Mouse (Mus musculus): ENCODE measurements at regions not wholly inside any gene's neighbourhood (a gene's known extent, or its start where the extent isn't known, plus 50 kb on each side); places are given as distances from the start of the nearest gene placed in this dataset.
A peak's percentile ranks its signal among the peaks of the same experiment; 100 is the strongest.
"Not testable (repeated sequence)": the region's sequence is repeated elsewhere in the genome, so short reads cannot be mapped to it uniquely, and the experiment has no call there.

GRCm38 (mm10) chr3:31508471-31508870 lies 198.3 kb upstream of the Slc7a14 start:
- no peak for DNase-seq

- no peak for DNase-seq
Measured at GRCm38 (mm10) chr3:31499201-31499968, 189.2 kb upstream of the Slc7a14 start.

- no peak for DNase-seq
Measured at GRCm38 (mm10) chr3:31495287-31495686, 185.1 kb upstream of the Slc7a14 start.

- DNase-seq: no peak
Measured at GRCm38 (mm10) chr3:31494706-31495105, 184.5 kb upstream of the Slc7a14 start.

GRCm38 (mm10) chr3:31491736-31492135 lies 181.6 kb upstream of the Slc7a14 start:
- DNase-seq: not testable (repeated sequence)

DNA sequence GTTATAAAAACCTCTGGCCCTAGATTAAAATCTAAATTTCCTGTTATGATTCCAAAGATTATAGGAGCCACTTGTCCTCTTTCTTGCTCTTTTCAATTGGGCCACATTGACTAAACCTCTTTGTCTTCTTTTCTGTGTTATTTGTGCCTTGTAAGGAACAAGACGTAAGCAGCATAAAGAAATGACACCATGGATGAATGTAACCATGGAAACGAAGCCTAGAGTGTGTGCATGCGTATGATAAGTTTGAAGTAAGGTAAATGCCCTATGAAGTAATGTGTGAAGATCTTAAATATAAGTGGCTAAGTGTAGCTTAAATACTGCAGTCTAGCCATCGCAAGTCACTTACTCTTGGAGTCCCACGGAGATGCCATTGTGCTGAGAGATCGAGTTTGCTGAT lies 177.4 kb upstream of the Slc7a14 start:
- DNase-seq: no peak

GRCm38 (mm10) chr3:31481964-31482363 lies 171.8 kb upstream of the Slc7a14 start:
- DNase-seq: no peak

DNA sequence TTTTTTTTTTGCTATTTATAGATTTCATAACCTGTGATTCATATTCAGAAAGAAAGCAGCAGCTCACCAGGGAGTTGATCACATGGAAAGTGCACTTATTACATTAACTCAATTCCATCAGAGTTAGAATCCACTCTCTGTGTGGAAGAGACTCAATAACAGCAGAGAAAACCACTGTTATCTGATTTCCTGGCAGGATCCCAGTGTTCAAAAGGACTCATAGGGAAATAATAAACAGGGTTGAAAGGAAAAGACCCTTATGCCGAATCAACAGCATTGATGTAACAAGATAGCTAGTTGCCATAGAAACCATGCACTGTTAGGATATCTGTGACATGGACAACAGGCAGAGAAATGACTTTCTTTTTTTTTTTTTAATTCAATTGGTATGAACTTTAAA lies 157.7 kb upstream of the Slc7a14 start:
- no peak for DNase-seq

DNA sequence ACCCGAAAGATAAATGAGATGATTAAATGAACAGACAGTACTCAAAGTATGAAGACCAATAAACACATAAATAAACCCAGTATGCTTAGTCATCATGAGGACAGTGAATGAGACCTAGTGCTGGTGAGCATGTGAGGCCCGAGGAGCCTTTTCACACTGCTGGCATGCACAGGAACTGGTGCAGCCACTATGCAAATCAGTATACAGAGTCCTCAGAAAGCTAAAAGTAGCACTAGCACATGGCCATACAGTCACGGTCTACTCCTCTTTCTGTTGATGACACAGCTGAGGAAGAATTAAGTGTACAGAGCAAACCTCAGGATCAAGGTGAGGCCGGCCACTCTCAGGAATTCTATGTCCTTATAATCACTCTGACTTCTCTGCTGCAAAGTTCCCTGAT lies 154.1 kb upstream of the Slc7a14 start:
- no peak for DNase-seq

DNA sequence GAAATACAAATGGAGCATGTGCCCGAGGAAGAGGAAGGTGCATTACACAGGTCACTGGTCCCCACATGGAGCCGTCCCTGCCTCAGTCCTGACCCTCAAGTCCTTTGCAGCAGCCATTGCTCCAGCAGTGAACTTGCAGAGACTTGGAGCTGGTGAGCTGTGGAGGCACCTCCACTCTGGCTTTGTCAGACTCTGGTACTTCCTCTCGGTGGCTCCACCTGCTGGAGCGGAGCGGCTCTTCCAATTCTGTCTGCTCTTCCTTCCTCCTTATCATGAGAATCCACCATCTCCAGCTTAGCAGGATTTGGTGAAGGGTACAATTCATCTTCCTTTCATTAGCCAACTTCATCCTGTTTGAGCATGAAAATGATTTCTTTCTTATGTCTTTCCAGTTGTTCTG lies 149.3 kb upstream of the Slc7a14 start:
- peak; percentile 68 to 79 for DNase-seq

GRCm38 (mm10) chr3:31457938-31458337 lies 147.8 kb upstream of the Slc7a14 start:
- DNase-seq: no peak

- no peak for DNase-seq
Measured at GRCm38 (mm10) chr3:31455031-31455430, 144.9 kb upstream of the Slc7a14 start.

DNA sequence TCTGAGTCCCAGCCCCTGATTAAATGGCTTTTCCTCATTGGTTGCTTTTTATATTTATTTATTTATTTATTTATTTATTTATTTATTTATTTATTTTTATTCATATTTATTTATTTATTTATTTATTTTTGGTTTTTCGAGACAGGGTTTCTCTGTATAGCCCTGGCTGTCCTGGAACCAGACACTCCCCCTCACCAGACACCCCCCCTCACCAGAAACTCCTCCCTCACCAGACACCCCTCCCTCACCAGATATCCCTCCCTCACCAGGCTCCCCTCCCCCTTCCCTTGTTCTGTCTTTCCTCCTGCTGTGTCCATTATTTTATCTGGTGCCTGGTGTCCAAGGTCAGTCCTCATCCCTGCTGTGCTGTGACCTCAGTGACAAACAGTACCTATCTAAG lies 134.7 kb upstream of the Slc7a14 start:
- no peak for DNase-seq

GRCm38 (mm10) chr3:31444311-31444710 lies 134.1 kb upstream of the Slc7a14 start:
- no peak for DNase-seq

- no peak for DNase-seq
Measured at GRCm38 (mm10) chr3:31443894-31444293, 133.7 kb upstream of the Slc7a14 start.

DNA sequence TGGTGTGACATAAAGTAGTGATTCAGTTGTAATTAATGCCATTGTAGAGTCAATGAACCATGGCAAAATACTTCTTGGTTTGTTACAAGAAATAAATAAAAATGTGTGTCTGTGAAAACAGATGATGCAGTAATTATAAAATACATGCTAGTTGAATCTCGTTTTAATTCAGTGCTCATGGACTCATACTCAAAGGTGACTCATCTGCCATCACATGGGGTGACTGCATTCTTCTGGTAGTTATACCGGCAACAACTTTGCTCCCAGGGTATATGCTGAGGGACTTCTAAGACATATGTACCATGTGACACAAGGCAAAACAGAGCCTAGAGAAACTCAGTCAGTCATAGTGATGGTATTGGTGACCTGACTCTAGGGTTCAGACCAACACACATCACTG lies 130.1 kb upstream of the Slc7a14 start:
- DNase-seq: no peak

- peak; percentile 59 to 78 for DNase-seq
Measured at GRCm38 (mm10) chr3:31437970-31438369, 127.8 kb upstream of the Slc7a14 start.

- no peak for DNase-seq
Measured at GRCm38 (mm10) chr3:31435204-31435963, 125.2 kb upstream of the Slc7a14 start.

DNA sequence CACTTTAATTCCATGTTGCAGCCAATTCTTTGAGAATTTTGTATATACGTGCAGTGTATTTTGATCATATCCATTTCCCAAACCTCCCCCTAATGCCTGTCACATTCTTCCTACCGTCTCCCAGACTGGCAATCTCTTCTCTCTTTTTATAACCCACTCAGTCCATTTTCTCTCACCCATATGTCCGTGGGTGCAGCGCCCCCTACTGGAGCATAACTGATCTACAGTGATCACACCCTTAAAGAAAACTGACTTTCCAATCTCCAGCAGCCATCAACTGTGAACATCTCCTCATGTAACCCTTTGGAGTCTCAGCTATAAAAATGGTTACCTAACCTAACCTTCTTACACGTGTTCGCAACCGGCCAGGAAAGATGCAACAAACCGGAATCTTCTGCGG lies 123.0 kb upstream of the Slc7a14 start:
- peak; percentile 3 to 14 for DNase-seq

GRCm38 (mm10) chr3:31423517-31423916 lies 113.3 kb upstream of the Slc7a14 start:
- no peak for DNase-seq

DNA sequence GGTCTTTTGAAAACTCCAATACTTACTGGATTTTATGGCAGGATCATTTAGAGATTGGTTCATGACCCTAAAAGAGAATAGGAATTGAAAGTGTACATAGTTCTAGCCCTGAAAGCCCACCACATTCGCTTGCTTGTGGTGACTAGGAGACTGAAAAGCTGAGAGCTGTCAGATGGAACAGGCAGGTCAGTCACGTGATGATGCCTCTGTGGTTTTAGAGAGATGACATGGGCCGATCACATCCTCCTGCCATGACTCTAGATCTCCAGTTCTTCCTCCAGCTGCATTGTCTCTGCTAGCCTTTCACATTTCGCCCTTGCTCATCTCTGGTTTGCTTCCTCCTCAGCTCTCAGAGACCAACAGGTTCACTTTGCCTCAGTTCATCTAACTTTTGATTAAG lies 98.6 kb upstream of the Slc7a14 start:
- no peak for DNase-seq

DNA sequence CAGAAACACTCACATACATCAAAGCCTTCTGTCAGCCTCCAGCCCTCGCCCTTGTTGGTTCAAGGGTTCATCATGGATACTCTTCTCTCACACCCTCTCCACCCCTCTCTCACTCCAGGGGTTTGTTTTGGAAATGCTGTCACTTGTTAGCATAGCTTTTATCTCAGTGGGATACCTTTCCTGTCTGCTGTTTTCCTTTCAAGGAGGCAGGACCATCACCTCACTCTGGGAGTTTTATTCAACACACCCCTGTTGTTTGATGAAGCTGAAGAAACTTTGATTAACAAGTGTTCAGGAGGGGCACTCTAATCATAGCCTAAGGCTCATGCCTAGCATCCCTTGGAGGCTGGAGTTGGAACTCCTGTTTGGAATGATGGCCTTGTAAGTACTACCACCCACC lies 95.7 kb upstream of the Slc7a14 start:
- DNase-seq: no peak

DNA sequence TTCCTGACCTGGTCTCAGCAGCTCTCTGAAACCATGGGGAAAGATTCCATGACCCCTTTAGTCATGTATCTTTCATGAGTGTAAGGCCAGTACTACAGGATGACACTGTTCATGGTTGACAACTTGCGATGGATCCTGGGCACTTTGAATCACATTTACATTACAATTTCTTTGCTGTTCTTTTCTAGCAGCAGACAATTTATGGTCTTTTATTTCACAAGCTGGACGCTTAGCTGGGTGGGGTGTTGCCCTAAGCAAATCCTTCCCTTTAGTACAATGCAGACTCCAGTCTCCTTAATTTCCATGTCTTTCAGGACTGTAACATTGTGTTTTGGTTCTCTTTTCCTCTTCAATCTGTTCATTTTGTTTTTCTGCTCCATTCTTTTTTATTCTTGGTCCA lies 89.0 kb upstream of the Slc7a14 start:
- DNase-seq: no peak

- DNase-seq: no peak
Measured at GRCm38 (mm10) chr3:31394533-31394932, 84.4 kb upstream of the Slc7a14 start.
